Mouse (Mus musculus) hindbrain, postnatal 0 days (tissue): ENCODE data around the gene Wbp2. TPM values are rescaled to one million over a fixed set of nuclear protein-coding genes. Genes with fewer than 3 reads are reported as not detected.

Source experiments
- ATAC-seq: fragments of 200-750 bp; cut with Nextera tagmentation; 2 replicates; pipeline ENCODE4 v1.8.0; 2017; ENCODE audit warnings: mild to moderate bottlenecking, moderate TSS enrichment, moderate library complexity
- DNase-seq: peaks from one replicate; pipeline ENCODE4 v3.0.0-alpha.2; 2015; ENCODE audit warnings: low spot score
- H3K27ac ChIP-seq: fragments of 300-500 bp; sonication (generic); 2 replicates; pipeline ENCODE4 v1.5.1; 2014; ENCODE audit warnings: mild to moderate bottlenecking
- H3K27me3 ChIP-seq: fragments of 300-500 bp; sonication (generic); 2 replicates; pipeline ENCODE4 v1.6.1; 2014; ENCODE audit warnings: low read length, mixed read lengths; ENCODE audit not compliant: insufficient read depth
- H3K36me3 ChIP-seq: fragments of 300-500 bp; sonication (generic); 2 replicates; pipeline ENCODE4 v1.6.1; 2014; ENCODE audit warnings: low read length, mixed read lengths; ENCODE audit not compliant: insufficient read depth
- H3K4me1 ChIP-seq: fragments of 300-500 bp; sonication (generic); 2 replicates; pipeline ENCODE4 v1.6.1; 2014; ENCODE audit warnings: antibody characterized with exemption, low read length, mixed read lengths; ENCODE audit not compliant: insufficient read depth
- H3K4me2 ChIP-seq: fragments of 300-500 bp; sonication (generic); 2 replicates; pipeline ENCODE4 v1.6.1; 2014; ENCODE audit warnings: low read depth, mild to moderate bottlenecking, low read length, moderate library complexity, mixed read lengths
- H3K4me3 ChIP-seq: fragments of 300-500 bp; sonication (generic); 2 replicates; pipeline ENCODE4 v1.5.1; 2014; ENCODE audit warnings: low read length
- H3K9ac ChIP-seq: fragments of 300-500 bp; sonication (generic); replicated peaks from 2 replicates; pipeline ENCODE4 v1.6.1; 2014; ENCODE audit warnings: mild to moderate bottlenecking, low read length, moderate library complexity, mixed read lengths
- H3K9me3 ChIP-seq: fragments of 300-500 bp; sonication (generic); 2 replicates; pipeline ENCODE4 v1.6.1; 2016; ENCODE audit warnings: low read length, mixed read lengths
- CTCF ChIP-seq: IDR thresholded peaks from 2 replicates; pipeline ENCODE4 v1.5.1; 2016; ENCODE audit warnings: antibody characterized with exemption, control low read depth, low read depth
- WGBS: fragments of 180-500 bp; shearing (Covaris S2); extraction: QIAGEN DNeasy Blood & Tissue Kit; methylation state at CpG from one replicate; pipeline ENCODE4 v1.1.7; 2014; 5-methylcytosine and 5-hydroxymethylcytosine counted together
- polyA plus RNA-seq: library from polyadenylated mRNA; unstranded; fragments of >200 nt; fragmentation: Nextera tagmentation; extraction: Ambion mirVana; gene quantifications from 2 replicates; pipeline ENCODE4 v1.2.1, GENCODE M21; 2015
- total RNA-seq: library from RNA; depleted of rRNA; stranded (reverse); fragments of >200 nt; gene quantifications from 2 replicates; pipeline ENCODE4 v1.2.3, GENCODE M21; 2014

The Wbp2 gene
- total and polyA plus RNA-seq, 2 experiments from 2014 or later = 171 to 234 TPM

DNA sequence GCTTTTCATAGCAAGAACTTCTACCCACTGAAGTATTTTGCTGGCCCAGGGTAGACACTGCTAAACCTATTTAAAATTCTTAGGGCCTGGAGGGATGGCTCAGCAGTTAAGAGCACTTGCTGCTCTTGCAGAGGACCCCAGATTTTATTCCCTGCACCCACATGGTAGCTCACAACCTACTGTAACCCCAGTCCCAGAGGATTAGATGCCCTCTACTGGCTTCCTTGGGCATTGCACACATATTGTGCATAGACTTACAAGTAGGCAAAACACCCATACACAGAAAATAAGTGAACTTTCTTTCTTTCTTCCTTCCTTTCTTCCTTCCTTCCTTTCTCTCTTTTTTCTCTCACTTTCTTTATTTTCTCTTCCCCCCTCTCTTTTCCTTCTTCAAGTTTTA, 31.0 kb upstream of the Wbp2 start:
- ATAC-seq (no peak), DNase-seq (no peak)
- Histone ChIP-seq H3K27me3 (no peaks in the 10 kb centered on the region), H3K4me2 (no peak overlapping the region), H3K9ac (no peak overlapping the region), H3K4me3 (no peak overlapping the region), H3K4me1 (no peaks in the 10 kb centered on the region), H3K36me3 (no peaks in the 10 kb centered on the region), H3K9me3 (no peaks in the 10 kb centered on the region), H3K27ac (no peak overlapping the region)
- TF ChIP-seq CTCF = peak; percentile 35

DNA sequence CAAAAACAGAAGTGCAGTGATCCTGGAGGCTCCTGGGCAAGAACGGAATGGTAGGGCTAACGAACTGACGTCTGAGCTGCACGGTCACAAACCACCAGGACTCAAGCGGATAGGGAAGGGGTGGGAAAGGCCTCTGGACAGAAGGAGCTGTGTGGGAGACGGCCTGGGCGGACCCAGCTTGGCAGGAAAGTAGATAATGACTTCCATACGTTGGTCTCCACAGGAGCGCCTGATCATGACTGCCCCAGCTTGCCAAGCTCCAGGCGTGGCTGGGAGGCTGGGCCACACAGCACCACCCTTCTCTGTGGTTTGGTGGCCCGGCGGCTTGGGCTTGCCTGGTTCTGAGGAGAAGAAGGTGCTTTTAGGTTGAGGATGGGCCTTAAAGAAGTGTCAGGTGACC, 30.4 kb upstream of the Wbp2 start:
- H3K4me2 ChIP-seq = no peak overlapping the region
- no peak overlapping the region for H3K27ac ChIP-seq
- TF ChIP-seq CTCF = no peak
- H3K36me3 ChIP-seq = no peaks in the 10 kb centered on the region
- H3K27me3 ChIP-seq = no peaks in the 10 kb centered on the region
- H3K9me3 ChIP-seq = no peaks in the 10 kb centered on the region
- ATAC-seq (no peak), DNase-seq (no peak)
- H3K9ac ChIP-seq = no peak overlapping the region
- WGBS = 77% methylated on average over 12 of the region's 12 CpGs
- no peaks in the 10 kb centered on the region for H3K4me1 ChIP-seq
- no peak overlapping the region for H3K4me3 ChIP-seq

DNA sequence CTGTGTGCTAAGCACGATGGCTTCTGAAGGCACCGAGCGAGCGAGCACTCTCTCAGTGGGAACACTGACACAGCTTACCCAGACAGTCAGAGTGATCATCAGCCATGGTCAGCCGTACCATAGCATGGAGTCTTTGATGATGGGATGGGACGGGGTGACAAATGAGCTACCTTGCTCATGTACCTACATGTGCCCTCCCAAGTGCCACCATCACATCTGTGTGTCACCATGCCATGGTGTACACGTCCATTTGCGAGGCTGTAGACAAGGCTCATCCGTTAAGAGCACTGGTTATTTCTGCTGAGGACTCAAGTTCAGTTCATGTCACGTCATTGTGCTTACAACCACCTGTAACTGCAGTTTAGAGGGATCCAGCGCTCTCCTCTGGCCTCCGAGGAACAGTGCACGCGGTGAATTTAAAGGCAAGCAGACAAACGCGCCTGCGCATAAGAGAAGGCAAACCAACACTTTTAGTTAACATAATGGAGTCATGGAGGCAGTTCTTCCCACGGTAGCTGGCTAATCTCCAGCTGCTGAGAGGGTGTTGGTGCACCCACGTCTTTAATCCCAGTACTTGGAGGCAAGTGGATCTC, 24.9 kb upstream of the Wbp2 start:
- DNase-seq = no peak
- Histone ChIP-seq H3K9me3 (no peaks in the 10 kb centered on the region), H3K9ac (no peak overlapping the region), H3K27me3 (peaks cover 33% of the 10 kb centered on the region), H3K4me1 (0 out of 2 replicates have a peak, but pooled peaks cover 9% of the 10 kb centered on the region), H3K36me3 (no peaks in the 10 kb centered on the region), H3K4me2 (no peak overlapping the region), H3K4me3 (no peak overlapping the region), H3K27ac (no peak overlapping the region)
- no peak for ATAC-seq
- WGBS = 85% methylated on average over 19 of the region's 19 CpGs
- TF ChIP-seq CTCF = no peak

DNA sequence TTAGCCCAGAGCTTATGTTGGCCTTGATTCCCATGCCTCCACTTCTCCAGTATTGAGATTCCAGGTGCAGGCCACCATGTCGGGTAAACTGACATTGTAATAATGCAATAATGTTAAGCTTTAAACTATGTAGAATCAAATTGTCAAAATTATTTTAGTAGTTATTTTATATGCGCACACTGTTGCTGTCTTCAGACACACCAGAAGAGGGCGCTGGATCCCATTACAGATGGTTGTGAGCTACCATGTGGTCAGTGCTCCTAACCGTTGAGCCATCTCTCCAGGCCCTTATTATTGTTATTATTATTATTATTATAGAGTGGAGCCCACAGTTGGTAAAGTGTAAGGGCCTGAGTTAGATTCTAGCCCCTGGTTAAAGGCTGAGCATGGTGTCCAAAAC, 24.3 kb upstream of the Wbp2 start:
- Histone ChIP-seq H3K9ac (no peak overlapping the region), H3K4me3 (no peak overlapping the region), H3K27me3 (peaks cover 33% of the 10 kb centered on the region), H3K4me1 (0 out of 2 replicates have a peak, but pooled peaks cover 9% of the 10 kb centered on the region), H3K4me2 (no peak overlapping the region), H3K9me3 (no peaks in the 10 kb centered on the region), H3K27ac (no peak overlapping the region), H3K36me3 (no peaks in the 10 kb centered on the region)
- DNase-seq (no peak), ATAC-seq (no peak)
- 77% methylated on average over 4 of the region's 4 CpGs for WGBS
- TF ChIP-seq CTCF = peak; percentile 32

DNA sequence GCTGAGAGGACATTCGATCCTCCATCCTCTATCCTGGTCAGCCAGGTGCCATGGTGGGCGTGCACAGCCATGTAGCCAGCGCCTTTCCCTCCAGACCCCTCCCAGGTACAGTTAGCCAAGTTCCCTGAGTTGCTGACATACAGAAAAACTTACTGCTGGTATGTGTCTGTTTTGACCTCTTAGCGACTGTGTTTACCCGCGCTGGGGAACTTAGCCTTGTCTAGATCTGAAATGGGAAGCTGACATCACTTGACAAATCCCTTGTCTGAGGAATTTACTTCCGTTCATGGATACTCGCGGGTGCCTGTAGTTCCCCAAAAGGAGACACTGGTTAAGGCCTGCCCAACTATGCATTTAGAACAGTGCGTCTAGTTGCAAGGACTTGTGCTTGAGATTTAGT, 23.7 kb upstream of the Wbp2 start:
- Histone ChIP-seq H3K27ac (0 out of 2 replicates have a peak overlapping the region, but pooled peaks have one; percentile 22), H3K4me1 (0 out of 2 replicates have a peak, but pooled peaks cover 9% of the 10 kb centered on the region), H3K9me3 (no peaks in the 10 kb centered on the region), H3K9ac (no peak overlapping the region; the same call in 1 of the 2 replicates), H3K27me3 (peaks cover 33% of the 10 kb centered on the region), H3K36me3 (no peaks in the 10 kb centered on the region), H3K4me3 (peak overlapping the region; percentile 41), H3K4me2 (peak overlapping the region; percentile 59)
- no peak for TF ChIP-seq CTCF
- 31% methylated on average over 10 of the region's 10 CpGs for WGBS
- no peak for DNase-seq
- ATAC-seq = no peak

DNA sequence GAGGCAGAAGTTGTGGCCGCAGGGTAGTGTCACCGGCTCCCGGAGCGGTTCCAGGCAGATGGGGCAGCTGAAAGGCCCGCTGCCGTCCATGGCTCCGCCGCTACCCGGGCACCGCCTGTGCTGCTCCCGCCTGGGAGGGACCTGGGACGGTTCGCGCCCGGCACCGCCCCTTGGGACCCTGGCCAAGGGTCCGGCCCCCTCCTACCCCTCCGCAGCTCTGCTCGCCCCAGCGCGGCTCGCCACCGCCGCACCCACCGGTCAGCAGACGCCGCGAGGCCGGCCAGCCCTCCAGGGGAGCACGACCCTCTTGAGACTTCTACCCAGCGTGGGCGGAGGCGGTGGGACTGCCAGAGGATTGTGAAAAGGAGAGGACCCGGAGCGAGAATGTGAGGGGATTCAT, 23.3 kb upstream of the Wbp2 start:
- H3K27ac ChIP-seq = 0 out of 2 replicates have a peak overlapping the region, but pooled peaks have one; percentile 22
- peak overlapping the region; percentile 59 for H3K4me2 ChIP-seq
- 0 out of 2 replicates have a peak, but pooled peaks cover 9% of the 10 kb centered on the region for H3K4me1 ChIP-seq
- ATAC-seq = no peak; the same call in 1 of the 2 replicates
- peak overlapping the region; percentile 41 for H3K4me3 ChIP-seq
- H3K36me3 ChIP-seq = no peaks in the 10 kb centered on the region
- no peaks in the 10 kb centered on the region for H3K9me3 ChIP-seq
- WGBS = 3% methylated on average over 34 of the region's 35 CpGs
- H3K27me3 ChIP-seq = peaks cover 33% of the 10 kb centered on the region
- DNase-seq = peak; percentile 41
- TF ChIP-seq CTCF = no peak
- H3K9ac ChIP-seq = peak overlapping the region; percentile 18; the same call in 1 of the 2 replicates

DNA sequence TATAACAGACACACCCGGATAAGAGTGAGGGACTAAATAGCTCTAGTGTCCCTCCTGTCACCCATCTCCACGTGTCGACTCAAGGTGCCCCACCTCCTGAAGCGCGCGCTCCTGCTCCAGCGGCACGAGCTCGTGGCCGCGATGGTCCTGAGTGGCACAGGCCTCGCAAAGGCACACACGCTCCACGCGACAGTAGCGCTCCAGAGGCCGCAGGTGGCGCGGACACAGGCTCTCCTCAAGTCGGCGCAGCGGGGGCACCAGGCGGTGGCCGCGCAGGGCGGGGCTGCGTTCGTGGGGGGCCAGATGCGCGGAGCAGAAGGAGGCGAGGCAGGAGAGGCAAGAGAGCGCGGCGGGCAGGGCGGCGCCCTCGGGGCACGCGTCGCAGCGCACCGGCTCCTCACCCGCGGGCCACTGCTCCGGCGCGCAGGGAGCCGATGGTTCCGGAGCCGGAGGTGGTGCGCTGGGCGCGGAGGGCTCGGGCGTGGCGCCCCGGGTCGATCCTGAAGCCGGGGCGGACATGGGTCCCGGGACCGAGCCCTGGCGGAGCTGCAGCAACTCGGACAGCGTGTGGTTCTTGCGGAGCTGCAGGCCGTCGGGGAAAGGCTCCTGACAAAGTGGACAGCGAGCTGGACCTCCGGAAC, 22.8 kb upstream of the Wbp2 start:
- WGBS = 2% methylated on average over 66 of the region's 70 CpGs
- TF ChIP-seq CTCF = no peak
- DNase-seq (no peak), ATAC-seq (0 out of 2 replicates have a peak, but pooled peaks have one; percentile 22)
- Histone ChIP-seq H3K4me3 (peak overlapping the region; percentile 41), H3K4me2 (peak overlapping the region; percentile 59), H3K9me3 (no peaks in the 10 kb centered on the region), H3K36me3 (no peaks in the 10 kb centered on the region), H3K4me1 (0 out of 2 replicates have a peak, but pooled peaks cover 9% of the 10 kb centered on the region), H3K27me3 (peaks cover 33% of the 10 kb centered on the region), H3K27ac (0 out of 2 replicates have a peak overlapping the region, but pooled peaks have one; percentile 22), H3K9ac (peak overlapping the region; percentile 18; the same call in 1 of the 2 replicates)
